Mouse (Mus musculus) cortical plate, adult 2 months (tissue): ENCODE measurements around the gene Fbn1.

Experiments
- CTCF ChIP-seq: fragments of 200-500 bp; IDR thresholded peaks from 2 replicates; pipeline ENCODE4 v1.5.1; 2011; ENCODE audit warnings: mild to moderate bottlenecking, control low read depth, low read length; ENCODE audit not compliant: insufficient read depth; ENCODE audit errors: extremely low read depth
- POLR2A ChIP-seq: fragments of 200-500 bp; IDR thresholded peaks from 2 replicates; pipeline ENCODE4 v1.6.1; 2011; ENCODE audit warnings: mild to moderate bottlenecking, low read length, control low read depth; ENCODE audit not compliant: insufficient read depth; ENCODE audit errors: extremely low read depth

GRCm38 (mm10) chr2:125526566-125526965 lies 18.8 kb upstream of the Fbn1 start:
- TF ChIP-seq CTCF (no peak), POLR2A (no peak)
